Mouse (Mus musculus) liver, embryonic 15.5 days (tissue): Measurements from ENCODE around the gene G430095P16Rik. TPM values are rescaled to one million over a fixed set of nuclear protein-coding genes. Genes with fewer than 3 reads are reported as not detected.

Experiments used
- ATAC-seq: fragments of 200-750 bp; cut with Nextera tagmentation; 2 replicates; pipeline ENCODE4 v1.8.0; 2017; ENCODE audit warnings: moderate number of reproducible peaks, mild to moderate bottlenecking, moderate library complexity; ENCODE audit not compliant: insufficient read depth
- H3K27ac ChIP-seq: fragments of 300-500 bp; sonication (generic); replicated peaks from 2 replicates; pipeline ENCODE4 v1.5.1; 2015; ENCODE audit warnings: mild to moderate bottlenecking, inconsistent platforms
- H3K27me3 ChIP-seq: fragments of 300-500 bp; sonication (generic); 2 replicates; pipeline ENCODE4 v1.6.1; 2015; ENCODE audit warnings: mild to moderate bottlenecking, inconsistent platforms
- H3K36me3 ChIP-seq: fragments of 300-500 bp; sonication (generic); replicated peaks from 2 replicates; pipeline ENCODE4 v1.6.1; 2015; ENCODE audit warnings: moderate library complexity, mild to moderate bottlenecking, inconsistent platforms
- H3K4me1 ChIP-seq: fragments of 300-500 bp; sonication (generic); replicated peaks from 2 replicates; pipeline ENCODE4 v1.6.1; 2015; ENCODE audit warnings: inconsistent platforms
- H3K4me2 ChIP-seq: fragments of 300-500 bp; sonication (generic); 2 replicates; pipeline ENCODE4 v1.6.1; 2015; ENCODE audit warnings: moderate library complexity, mild to moderate bottlenecking, inconsistent platforms
- H3K4me3 ChIP-seq: fragments of 300-500 bp; sonication (generic); replicated peaks from 2 replicates; pipeline ENCODE4 v1.5.1; 2015; ENCODE audit warnings: mild to moderate bottlenecking, inconsistent platforms
- H3K9ac ChIP-seq: fragments of 300-500 bp; sonication (generic); 2 replicates; pipeline ENCODE4 v1.6.1; 2015; ENCODE audit warnings: moderate library complexity, mild to moderate bottlenecking, inconsistent platforms
- H3K9me3 ChIP-seq: fragments of 300-500 bp; sonication (generic); replicated peaks from 2 replicates; pipeline ENCODE4 v1.6.1; 2016; ENCODE audit warnings: inconsistent platforms
- WGBS: fragments of 180-500 bp; shearing (Covaris S2); methylation state at CpG from one replicate; pipeline ENCODE4 v1.1.7; 2015; ENCODE audit warnings: mixed read lengths; ENCODE audit not compliant: insufficient replicate concordance; 5-methylcytosine and 5-hydroxymethylcytosine counted together
- polyA plus RNA-seq: library from polyadenylated mRNA; unstranded; fragments of >200 nt; fragmentation: Nextera tagmentation; extraction: Ambion mirVana; gene quantifications from 2 replicates; pipeline ENCODE4 v1.2.1, GENCODE M21; 2015

Gene G430095P16Rik
- polyA plus RNA-seq, 1 experiment from 2014 or later, result 8.1 TPM

- Histone ChIP-seq H3K36me3 (no peaks in the 10 kb centered on the region), H3K4me1 (peaks cover 78% of the 10 kb centered on the region), H3K27me3 (peaks cover 64% of the 10 kb centered on the region)
Measured at GRCm38 (mm10) chr8:84737608-84738007, 14.8 kb downstream of the G430095P16Rik start.

GRCm38 (mm10) chr8:84738266-84738665 is 15.5 kb downstream of the G430095P16Rik start:
- H3K4me3 ChIP-seq, result no peak overlapping the region
- H3K9me3 ChIP-seq, result no peaks in the 10 kb centered on the region
- H3K36me3 ChIP-seq, result no peaks in the 10 kb centered on the region
- no peak for ATAC-seq
- 24% methylated on average over 10 of the region's 10 CpGs for WGBS
- peak overlapping the region; percentile 64 for H3K4me2 ChIP-seq
- H3K27ac ChIP-seq, result no peak overlapping the region
- H3K9ac ChIP-seq, result no peak overlapping the region; the same call in 1 of the 2 replicates
- peaks cover 78% of the 10 kb centered on the region for H3K4me1 ChIP-seq
- H3K27me3 ChIP-seq, result peaks cover 68% of the 10 kb centered on the region

More at GRCm38 (mm10) chr8:84737608-84738007, 14.8 kb downstream of the G430095P16Rik start:
- Histone ChIP-seq H3K4me3 (peak overlapping the region; percentile 17; the same call in 1 of the 2 replicates), H3K27ac (0 out of 2 replicates have a peak overlapping the region, but pooled peaks have one; percentile 14), H3K9ac (peak overlapping the region; percentile 48; the same call in 1 of the 2 replicates), H3K4me2 (peak overlapping the region; percentile 64), H3K9me3 (no peaks in the 10 kb centered on the region)
- peak; percentile 74 for ATAC-seq
- WGBS, result 2% methylated on average over 16 of the region's 16 CpGs

GRCm38 (mm10) chr8:84738715-84739400 is 16.1 kb downstream of the G430095P16Rik start:
- WGBS, result 72% methylated on average over 10 of the region's 10 CpGs
- no peak for ATAC-seq
- Histone ChIP-seq H3K27me3 (peaks cover 68% of the 10 kb centered on the region), H3K4me1 (peaks cover 78% of the 10 kb centered on the region), H3K4me2 (peak overlapping the region; percentile 64; the same call in 1 of the 2 replicates), H3K9me3 (no peaks in the 10 kb centered on the region), H3K36me3 (no peaks in the 10 kb centered on the region), H3K4me3 (no peak overlapping the region), H3K27ac (no peak overlapping the region), H3K9ac (no peak overlapping the region)

GRCm38 (mm10) chr8:84739401-84739742 is 16.6 kb downstream of the G430095P16Rik start:
- Histone ChIP-seq H3K27ac (no peak overlapping the region), H3K27me3 (peaks cover 69% of the 10 kb centered on the region)

GRCm38 (mm10) chr8:84740895-84741843 is 18.4 kb downstream of the G430095P16Rik start:
- no peak for ATAC-seq
- no peaks in the 10 kb centered on the region for H3K9me3 ChIP-seq
- 55% methylated on average over 13 of the region's 13 CpGs for WGBS
- peaks cover 83% of the 10 kb centered on the region for H3K4me1 ChIP-seq
- H3K36me3 ChIP-seq, result no peaks in the 10 kb centered on the region
- H3K4me3 ChIP-seq, result no peak overlapping the region
- H3K27me3 ChIP-seq, result peaks cover 71% of the 10 kb centered on the region
- H3K27ac ChIP-seq, result no peak overlapping the region
- H3K4me2 ChIP-seq, result no peak overlapping the region
- H3K9ac ChIP-seq, result no peak overlapping the region

More at GRCm38 (mm10) chr8:84739401-84739742, 16.6 kb downstream of the G430095P16Rik start:
- H3K36me3 ChIP-seq, result no peaks in the 10 kb centered on the region
- no peak for ATAC-seq
- 24% methylated on average over 1 of the region's 1 CpGs for WGBS
- H3K9ac ChIP-seq, result no peak overlapping the region
- H3K4me3 ChIP-seq, result no peak overlapping the region
- no peaks in the 10 kb centered on the region for H3K9me3 ChIP-seq
- peaks cover 78% of the 10 kb centered on the region for H3K4me1 ChIP-seq
- no peak overlapping the region for H3K4me2 ChIP-seq

- H3K27me3 ChIP-seq, result peaks cover 68% of the 10 kb centered on the region
- ATAC-seq, result no peak
- H3K36me3 ChIP-seq, result no peaks in the 10 kb centered on the region
- H3K4me2 ChIP-seq, result peak overlapping the region; percentile 25; the same call in 1 of the 2 replicates
- no peaks in the 10 kb centered on the region for H3K9me3 ChIP-seq
- H3K9ac ChIP-seq, result no peak overlapping the region
- peaks cover 81% of the 10 kb centered on the region for H3K4me1 ChIP-seq
- no peak overlapping the region for H3K4me3 ChIP-seq
- no peak overlapping the region for H3K27ac ChIP-seq
- 56% methylated on average over 32 of the region's 32 CpGs for WGBS
Measured at GRCm38 (mm10) chr8:84742171-84743053, 19.6 kb downstream of the G430095P16Rik start.

GRCm38 (mm10) chr8:84743054-84743415 is 20.2 kb downstream of the G430095P16Rik start:
- peak overlapping the region; percentile 25 for H3K4me2 ChIP-seq
- H3K27me3 ChIP-seq, result peaks cover 68% of the 10 kb centered on the region
- no peak overlapping the region for H3K27ac ChIP-seq
- H3K4me1 ChIP-seq, result peaks cover 74% of the 10 kb centered on the region
- ATAC-seq, result no peak
- no peaks in the 10 kb centered on the region for H3K9me3 ChIP-seq
- WGBS, result 39% methylated on average over 10 of the region's 10 CpGs
- H3K4me3 ChIP-seq, result no peak overlapping the region
- no peaks in the 10 kb centered on the region for H3K36me3 ChIP-seq
- no peak overlapping the region for H3K9ac ChIP-seq

GRCm38 (mm10) chr8:84743517-84744420 is 21.0 kb downstream of the G430095P16Rik start:
- no peaks in the 10 kb centered on the region for H3K36me3 ChIP-seq
- peak; percentile 35; the same call in 1 of the 2 replicates for ATAC-seq
- H3K4me1 ChIP-seq, result peaks cover 67% of the 10 kb centered on the region
- H3K4me2 ChIP-seq, result peak overlapping the region; percentile 10
- H3K9me3 ChIP-seq, result no peaks in the 10 kb centered on the region
- 37% methylated on average over 16 of the region's 17 CpGs for WGBS
- H3K27ac ChIP-seq, result 0 out of 2 replicates have a peak overlapping the region, but pooled peaks have one; percentile 9
- no peak overlapping the region for H3K4me3 ChIP-seq
- no peak overlapping the region for H3K9ac ChIP-seq
- H3K27me3 ChIP-seq, result peaks cover 62% of the 10 kb centered on the region

- H3K4me3 ChIP-seq, result no peak overlapping the region
- no peak overlapping the region for H3K27ac ChIP-seq
- no peaks in the 10 kb centered on the region for H3K36me3 ChIP-seq
- H3K9ac ChIP-seq, result no peak overlapping the region
- ATAC-seq, result peak; percentile 43
- H3K4me2 ChIP-seq, result peak overlapping the region; percentile 25
- peaks cover 61% of the 10 kb centered on the region for H3K4me1 ChIP-seq
- WGBS, result 26% methylated on average over 17 of the region's 17 CpGs
- H3K27me3 ChIP-seq, result peaks cover 50% of the 10 kb centered on the region
- H3K9me3 ChIP-seq, result no peaks in the 10 kb centered on the region
Measured at GRCm38 (mm10) chr8:84745032-84745925, 22.5 kb downstream of the G430095P16Rik start.
